Mouse (Mus musculus) midbrain, embryonic 16.5 days (tissue): ENCODE measurements around the gene Slc1a2. TPM values are rescaled to one million over a fixed set of nuclear protein-coding genes. Genes with fewer than 3 reads are reported as not detected.

ENCODE experiments used
- ATAC-seq: fragments of 200-750 bp; cut with Nextera tagmentation; 2 replicates; pipeline ENCODE4 v1.8.0; 2017; ENCODE audit warnings: moderate TSS enrichment
- H3K27ac ChIP-seq: fragments of 300-500 bp; sonication (generic); 2 replicates; pipeline ENCODE4 v1.5.1; 2014; ENCODE audit warnings: mild to moderate bottlenecking, low read length, mixed read lengths
- H3K27me3 ChIP-seq: fragments of 300-500 bp; sonication (generic); 2 replicates; pipeline ENCODE4 v1.6.1; 2014; ENCODE audit warnings: low read depth, low read length, mixed read lengths; ENCODE audit not compliant: control insufficient read depth, insufficient read depth
- H3K36me3 ChIP-seq: fragments of 300-500 bp; sonication (generic); 2 replicates; pipeline ENCODE4 v1.6.1; 2014; ENCODE audit warnings: mild to moderate bottlenecking, low read length, moderate library complexity, mixed read lengths; ENCODE audit not compliant: control insufficient read depth, insufficient read depth
- H3K4me1 ChIP-seq: fragments of 300-500 bp; sonication (generic); 2 replicates; pipeline ENCODE4 v1.6.1; 2014; ENCODE audit warnings: mild to moderate bottlenecking, low read length, mixed read lengths; ENCODE audit not compliant: control insufficient read depth, insufficient read depth
- H3K4me2 ChIP-seq: fragments of 300-500 bp; sonication (generic); 2 replicates; pipeline ENCODE4 v1.6.1; 2014; ENCODE audit warnings: mild to moderate bottlenecking, low read length, mixed read lengths
- H3K4me3 ChIP-seq: fragments of 300-500 bp; sonication (generic); 2 replicates; pipeline ENCODE4 v1.5.1; 2014; ENCODE audit warnings: low read depth, mild to moderate bottlenecking, low read length, moderate library complexity, mixed read lengths
- H3K9ac ChIP-seq: fragments of 300-500 bp; sonication (generic); 2 replicates; pipeline ENCODE4 v1.6.1; 2014; ENCODE audit warnings: low read depth, low read length, mixed read lengths
- H3K9me3 ChIP-seq: fragments of 300-500 bp; sonication (generic); replicated peaks from 2 replicates; pipeline ENCODE4 v1.6.1; 2014; ENCODE audit warnings: mild to moderate bottlenecking, low read length, mixed read lengths; ENCODE audit not compliant: control insufficient read depth, poor library complexity, severe bottlenecking
- WGBS: fragments of 180-500 bp; shearing (Covaris S2); extraction: QIAGEN DNeasy Blood & Tissue Kit; methylation state at CpG from one replicate; pipeline ENCODE4 v1.1.7; 2014; 5-methylcytosine and 5-hydroxymethylcytosine counted together
- polyA plus RNA-seq: library from polyadenylated mRNA; unstranded; fragments of >200 nt; fragmentation: Nextera tagmentation; extraction: Ambion mirVana; gene quantifications from 2 replicates; pipeline ENCODE4 v1.2.1, GENCODE M21; 2015

The Slc1a2 gene
- polyA plus RNA-seq, 1 experiment from 2014 or later, result 14.5 TPM

- WGBS, result 90% methylated on average over 1 of the region's 1 CpGs
- Histone ChIP-seq H3K9me3 (no peaks in the 10 kb centered on the region), H3K36me3 (no peaks in the 10 kb centered on the region), H3K27ac (no peak overlapping the region), H3K4me1 (no peaks in the 10 kb centered on the region), H3K4me3 (no peak overlapping the region), H3K4me2 (no peak overlapping the region), H3K9ac (no peak overlapping the region), H3K27me3 (no peaks in the 10 kb centered on the region)
- ATAC-seq, result no peak
These were observed 143.4 kb downstream of the Slc1a2 start for GRCm38 (mm10) chr2:102801899-102802298.

DNA sequence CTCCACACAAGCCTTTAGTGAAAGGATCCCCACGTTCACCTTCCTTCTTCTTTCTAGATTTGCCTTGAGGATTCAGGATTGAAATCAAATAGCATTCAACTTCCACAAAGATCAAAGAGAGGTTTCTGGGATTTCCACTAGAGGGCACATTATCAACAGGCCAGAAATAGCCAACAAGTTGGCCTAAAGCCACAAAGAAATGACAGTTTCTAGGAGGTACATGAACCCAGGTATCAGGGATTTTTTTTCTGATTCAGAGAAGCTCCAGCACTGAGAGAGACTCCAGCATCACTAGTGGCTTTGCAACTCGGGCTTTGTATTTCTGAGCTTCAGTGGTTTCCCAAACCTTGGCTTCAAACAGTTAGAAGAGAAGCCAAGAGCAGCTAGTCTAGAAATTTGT is 145.7 kb downstream of the Slc1a2 start:
- Histone ChIP-seq H3K4me1 (no peaks in the 10 kb centered on the region), H3K9me3 (no peaks in the 10 kb centered on the region), H3K4me3 (no peak overlapping the region), H3K27me3 (no peaks in the 10 kb centered on the region), H3K4me2 (no peak overlapping the region), H3K9ac (no peak overlapping the region), H3K27ac (no peak overlapping the region), H3K36me3 (no peaks in the 10 kb centered on the region)
- ATAC-seq, result no peak
- WGBS, result 39% methylated on average over 2 of the region's 2 CpGs

DNA sequence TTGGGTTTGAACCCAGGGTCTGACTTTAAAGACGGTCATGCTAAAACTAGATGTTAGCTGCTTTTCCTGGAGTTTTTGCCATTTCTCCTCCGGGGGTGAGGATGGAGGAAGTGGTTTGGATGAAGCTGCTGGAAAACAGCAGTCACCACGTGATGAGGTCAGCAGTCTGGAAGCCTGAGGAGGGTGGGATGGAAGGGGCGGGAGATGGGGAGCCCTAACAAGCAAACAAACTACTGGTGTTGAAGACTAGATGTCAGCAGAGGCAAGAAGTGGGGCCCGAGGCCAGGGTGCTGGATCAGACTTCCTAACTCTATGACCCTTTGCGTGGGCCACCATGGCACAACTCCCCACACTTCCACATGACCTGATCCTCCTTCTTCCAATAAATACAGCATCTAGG is 146.8 kb downstream of the Slc1a2 start:
- Histone ChIP-seq H3K4me3 (no peak overlapping the region), H3K36me3 (no peaks in the 10 kb centered on the region), H3K4me2 (no peak overlapping the region), H3K27ac (no peak overlapping the region), H3K9ac (no peak overlapping the region), H3K27me3 (no peaks in the 10 kb centered on the region), H3K4me1 (no peaks in the 10 kb centered on the region), H3K9me3 (no peaks in the 10 kb centered on the region)
- no peak for ATAC-seq
- WGBS, result 86% methylated on average over 6 of the region's 6 CpGs

DNA sequence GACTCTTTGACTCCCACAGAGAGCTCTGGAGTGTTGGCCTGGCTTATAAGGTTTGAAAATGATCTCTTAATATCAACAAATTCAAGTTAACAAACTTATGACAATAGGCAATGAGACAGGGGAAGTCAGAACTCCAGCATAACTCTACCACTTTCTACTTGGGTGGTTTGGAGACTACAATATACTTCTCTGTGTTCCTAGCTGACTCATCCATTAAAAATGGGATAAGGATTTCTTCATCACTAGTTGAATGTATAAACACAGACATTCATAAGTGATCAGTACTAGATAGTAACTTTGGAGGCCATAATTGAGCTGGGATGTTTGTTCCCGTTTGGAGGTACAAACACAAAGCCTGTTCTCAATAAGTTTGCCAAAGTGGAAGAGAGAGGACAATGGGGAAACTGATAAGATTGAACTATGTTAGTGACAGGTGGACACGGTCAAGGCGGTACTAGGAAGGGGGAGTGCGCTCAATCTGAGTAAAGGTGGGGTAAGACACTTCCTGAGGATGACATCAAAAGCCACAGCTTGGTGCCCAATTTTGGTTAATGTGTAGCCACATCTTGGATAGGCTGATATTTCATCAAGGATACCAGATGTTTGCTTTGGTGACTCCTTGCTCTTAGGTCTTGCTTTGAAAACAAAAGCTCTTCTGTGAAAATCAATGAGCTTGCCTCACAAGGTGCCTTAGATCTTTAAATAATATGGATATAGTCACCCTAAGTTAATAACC is 147.5 kb downstream of the Slc1a2 start:
- 87% methylated on average over 4 of the region's 4 CpGs for WGBS
- ATAC-seq, result no peak

GRCm38 (mm10) chr2:102807633-102808032 is 149.2 kb downstream of the Slc1a2 start:
- Histone ChIP-seq H3K4me2 (no peak overlapping the region), H3K27me3 (no peaks in the 10 kb centered on the region), H3K36me3 (no peaks in the 10 kb centered on the region), H3K4me3 (no peak overlapping the region), H3K27ac (no peak overlapping the region), H3K9ac (no peak overlapping the region), H3K4me1 (no peaks in the 10 kb centered on the region), H3K9me3 (no peaks in the 10 kb centered on the region)
- 77% methylated on average over 3 of the region's 3 CpGs for WGBS
- ATAC-seq, result no peak

More for the DNA sequence above, 147.5 kb downstream of the Slc1a2 start:
- Histone ChIP-seq H3K36me3 (no peaks in the 10 kb centered on the region), H3K9ac (no peak overlapping the region), H3K4me2 (no peak overlapping the region), H3K27ac (no peak overlapping the region), H3K4me1 (no peaks in the 10 kb centered on the region), H3K27me3 (no peaks in the 10 kb centered on the region), H3K4me3 (no peak overlapping the region), H3K9me3 (no peaks in the 10 kb centered on the region)

GRCm38 (mm10) chr2:102809436-102809835 is 151.0 kb downstream of the Slc1a2 start:
- ATAC-seq, result no peak
- 94% methylated on average over 1 of the region's 1 CpGs for WGBS
- Histone ChIP-seq H3K36me3 (no peaks in the 10 kb centered on the region), H3K27me3 (no peaks in the 10 kb centered on the region), H3K4me1 (no peaks in the 10 kb centered on the region), H3K4me2 (no peak overlapping the region), H3K9me3 (no peaks in the 10 kb centered on the region), H3K27ac (no peak overlapping the region), H3K4me3 (no peak overlapping the region), H3K9ac (no peak overlapping the region)

GRCm38 (mm10) chr2:102812756-102813155 is 154.3 kb downstream of the Slc1a2 start:
- no peaks in the 10 kb centered on the region for H3K36me3 ChIP-seq
- no peak for ATAC-seq
- H3K4me2 ChIP-seq, result no peak overlapping the region
- no peak overlapping the region for H3K27ac ChIP-seq
- no peaks in the 10 kb centered on the region for H3K27me3 ChIP-seq
- no peaks in the 10 kb centered on the region for H3K4me1 ChIP-seq
- H3K9ac ChIP-seq, result no peak overlapping the region
- no peak overlapping the region for H3K4me3 ChIP-seq
- no peaks in the 10 kb centered on the region for H3K9me3 ChIP-seq
- WGBS, result 75% methylated on average over 4 of the region's 4 CpGs

DNA sequence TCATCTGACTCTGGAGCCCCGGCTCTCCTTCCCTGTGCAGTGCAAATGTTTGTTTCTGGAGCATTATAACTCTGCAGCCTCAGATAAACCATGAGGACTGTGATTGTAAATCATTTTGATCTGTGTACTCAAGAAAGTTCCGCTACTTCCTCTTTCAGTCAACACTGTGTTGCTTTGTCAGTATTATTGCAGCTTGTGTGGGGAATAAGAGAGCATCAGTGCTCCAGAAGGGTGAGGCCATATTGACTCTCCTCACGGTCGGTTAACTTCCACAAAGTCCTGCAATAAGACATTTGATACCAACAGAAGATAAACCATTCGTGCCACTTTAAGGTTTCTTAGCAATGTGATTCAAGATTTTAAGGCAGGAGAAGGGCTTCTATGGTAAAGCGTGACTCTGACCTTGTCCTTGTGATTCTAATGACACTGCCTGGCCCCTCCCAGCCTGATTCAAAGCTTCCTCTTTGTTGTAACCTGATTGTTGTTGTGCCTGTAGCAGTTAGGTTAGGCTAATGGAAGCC is 156.9 kb downstream of the Slc1a2 start:
- 79% methylated on average over 6 of the region's 6 CpGs for WGBS
- H3K4me1 ChIP-seq, result peaks cover 4% of the 10 kb centered on the region
- no peaks in the 10 kb centered on the region for H3K9me3 ChIP-seq
- H3K27me3 ChIP-seq, result no peaks in the 10 kb centered on the region
- no peak overlapping the region for H3K4me2 ChIP-seq
- no peak overlapping the region for H3K9ac ChIP-seq
- ATAC-seq, result no peak
- H3K36me3 ChIP-seq, result no peaks in the 10 kb centered on the region
- no peak overlapping the region for H3K27ac ChIP-seq
- H3K4me3 ChIP-seq, result no peak overlapping the region

DNA sequence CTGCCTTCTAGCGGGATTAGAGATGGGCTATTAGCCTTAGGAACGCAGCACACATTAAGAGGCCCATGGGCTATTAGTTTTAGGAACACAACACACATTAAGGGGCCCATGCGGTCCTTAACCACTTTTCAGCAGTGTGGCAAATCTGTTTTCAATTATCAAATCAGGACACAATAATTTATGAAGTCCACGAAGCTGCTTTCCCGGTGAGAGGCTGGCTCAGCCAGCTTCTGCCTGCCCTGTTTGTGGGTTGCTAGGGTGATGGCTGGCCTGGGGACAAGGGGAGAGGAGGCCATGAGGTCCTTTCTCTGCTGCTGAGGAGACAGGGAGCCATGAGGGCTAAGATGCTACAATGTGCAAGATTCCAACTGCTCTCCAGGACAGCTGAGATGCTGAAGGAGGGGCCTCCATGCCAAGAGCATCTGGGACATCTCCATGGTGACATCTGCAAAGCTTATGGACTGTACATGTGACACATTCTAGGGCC is 161.8 kb downstream of the Slc1a2 start:
- WGBS, result 52% methylated on average over 5 of the region's 5 CpGs
- Histone ChIP-seq H3K9me3 (no peaks in the 10 kb centered on the region), H3K9ac (no peak overlapping the region), H3K36me3 (no peaks in the 10 kb centered on the region), H3K27me3 (no peaks in the 10 kb centered on the region), H3K4me1 (peaks cover 9% of the 10 kb centered on the region), H3K27ac (no peak overlapping the region), H3K4me3 (no peak overlapping the region), H3K4me2 (no peak overlapping the region)
- no peak; the same call in 1 of the 2 replicates for ATAC-seq
